Mouse (Mus musculus) kidney, adult 2 months (tissue): Measurements from ENCODE around the gene Usp30.

Experiments used
- CTCF ChIP-seq: fragments of 200-500 bp; conservative IDR thresholded peaks from 2 replicates; pipeline ENCODE4 v1.5.1; 2011; ENCODE audit warnings: low read depth, mild to moderate bottlenecking, control low read depth, low read length, moderate library complexity, mixed read lengths; ENCODE audit not compliant: insufficient read depth, insufficient read length
- POLR2A ChIP-seq: fragments of 200-500 bp; IDR thresholded peaks from one replicate; pipeline ENCODE4 v1.6.1; 2011; ENCODE audit warnings: low read depth, low read length, control low read depth

- TF ChIP-seq POLR2A (no peak), CTCF (0 out of 2 replicates have a peak, but pooled peaks have one; percentile 9)
Measured at GRCm38 (mm10) chr5:114030652-114031051, 34.6 kb upstream of the Usp30 start.
